Mouse (Mus musculus) kidney, adult 8-10 months (tissue): ENCODE data around the gene Letmd1.

ENCODE experiments used
- DNase-seq, 2 experiments: peaks; one replicate each; pipeline ENCODE4 v3.0.0; 2022

The Letmd1 gene

GRCm38 (mm10) chr15:100508454-100509167 lies 39.8 kb downstream of the Letmd1 start:
- no peak for DNase-seq

GRCm38 (mm10) chr15:100510072-100510471 lies 41.2 kb downstream of the Letmd1 start:
- DNase-seq: no peak

- DNase-seq: no peak
These were observed 44.6 kb downstream of the Letmd1 start for GRCm38 (mm10) chr15:100513387-100513786.

- DNase-seq: no peak
These were observed 46.3 kb downstream of the Letmd1 start for GRCm38 (mm10) chr15:100515121-100515520.

GRCm38 (mm10) chr15:100520306-100520705 lies 51.5 kb downstream of the Letmd1 start:
- peak in 1 of 2 experiments; percentile 28 for DNase-seq

- DNase-seq: no peak
These were observed 56.6 kb downstream of the Letmd1 start for GRCm38 (mm10) chr15:100525405-100525804.

- no peak for DNase-seq
These were observed 59.1 kb downstream of the Letmd1 start for GRCm38 (mm10) chr15:100527900-100528299.
